In the genomic region with DNA sequence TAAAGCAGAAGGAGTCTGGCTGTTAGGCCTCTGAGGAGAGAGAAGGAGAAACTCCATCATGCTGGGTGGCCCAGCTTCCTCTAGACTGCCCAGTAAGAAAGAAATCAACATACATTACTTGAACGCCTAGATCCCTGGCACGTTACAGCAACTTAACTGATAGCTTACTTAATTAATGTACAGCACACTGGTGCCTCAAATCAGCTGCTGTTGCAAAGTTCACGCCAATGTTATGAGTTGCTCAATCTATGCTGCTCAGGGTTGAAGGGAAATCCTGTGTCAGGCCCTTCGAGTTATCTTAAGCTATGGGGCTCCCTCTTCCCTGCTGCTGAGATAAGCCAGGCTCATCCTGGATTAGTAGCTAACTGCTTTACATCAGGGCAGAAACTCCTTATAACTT, we compare ENCODE assay signal across 20 mouse cellular contexts. TPM values are rescaled to one million over a fixed set of nuclear protein-coding genes. Genes with fewer than 3 reads are reported as not detected.
DNase-seq lines count a peak whose midpoint lies in the region; ATAC-seq and TF ChIP-seq lines count a peak whose summit lies in the region.
"Had no signal": no experiment of that assay in that cellular context is flagged by ENCODE, and none has a peak within 500 bp of the region (broad histone marks: within the 10 kb centered on the region; RNA-seq: fewer than 3 reads in every experiment).

No protein-coding gene starts in this region.

- intact Hi-C loops in gastrocnemius, postnatal 36 days (cut with DNase I) = no loop called here

- H3K27ac ChIP-seq in heart, embryonic 11.5 days (ENCODE audit: low read depth, low read length) = peak overlapping the region; percentile 55
- peak overlapping the region; percentile 20; the same call in 1 of the 2 replicates for H3K27ac ChIP-seq in lung, embryonic 15.5 days
- no peak overlapping the region for H3K27ac ChIP-seq in lung, postnatal 0 days (ENCODE audit: low read length)
- H3K27ac ChIP-seq in liver, embryonic 15.5 days (replicated peaks) = no peak overlapping the region
- peak overlapping the region; percentile 45; the same call in 1 of the 2 replicates for H3K27ac ChIP-seq in stomach, postnatal 0 days (replicated peaks)
- H3K27ac ChIP-seq: embryonic facial prominence, embryonic 13.5 days; hindbrain, embryonic 15.5 days; limb, embryonic 13.5 days had no signal

- H3K9ac ChIP-seq in heart, embryonic 11.5 days (ENCODE audit: low read depth, low read length) = no peak overlapping the region
- H3K9ac ChIP-seq in lung, embryonic 15.5 days = no peak overlapping the region
- no peak overlapping the region for H3K9ac ChIP-seq in lung, postnatal 0 days (replicated peaks; ENCODE audit: low read depth)
- no peak overlapping the region for H3K9ac ChIP-seq in liver, embryonic 15.5 days
- no peak overlapping the region for H3K9ac ChIP-seq in stomach, postnatal 0 days (ENCODE audit: low read length)
- H3K9ac ChIP-seq: embryonic facial prominence, embryonic 13.5 days; forebrain, postnatal 0 days; hindbrain, embryonic 15.5 days; limb, embryonic 13.5 days had no signal

- no peak for TF ChIP-seq EP300 in lung, postnatal 0 days (IDR thresholded peaks at IDR 0.05)
- no peak for TF ChIP-seq EP300 in stomach, postnatal 0 days (optimal IDR thresholded peaks at IDR 0.05)

- H3K9me3 ChIP-seq in heart, embryonic 11.5 days (replicated peaks; ENCODE audit: control insufficient read depth, low read length) = no peaks in the 10 kb centered on the region
- no peaks in the 10 kb centered on the region for H3K9me3 ChIP-seq in lung, embryonic 15.5 days
- H3K9me3 ChIP-seq in lung, postnatal 0 days (ENCODE audit: low read length) = no peaks in the 10 kb centered on the region
- H3K9me3 ChIP-seq in liver, embryonic 15.5 days (replicated peaks) = no peaks in the 10 kb centered on the region
- no peaks in the 10 kb centered on the region for H3K9me3 ChIP-seq in stomach, postnatal 0 days (ENCODE audit: control insufficient read depth, low read length)
- H3K9me3 ChIP-seq: embryonic facial prominence, embryonic 13.5 days; hindbrain, embryonic 15.5 days; limb, embryonic 13.5 days had no signal

- H3K36me3 ChIP-seq in heart, embryonic 11.5 days (ENCODE audit: control insufficient read depth, insufficient read depth, low read length) = peaks cover 13% of the 10 kb centered on the region
- peaks cover 25% of the 10 kb centered on the region; the same call in 1 of the 2 replicates for H3K36me3 ChIP-seq in lung, embryonic 15.5 days
- 0 out of 2 replicates have a peak, but pooled peaks cover 7% of the 10 kb centered on the region for H3K36me3 ChIP-seq in lung, postnatal 0 days (ENCODE audit: insufficient read depth, low read length)
- H3K36me3 ChIP-seq in liver, embryonic 15.5 days (replicated peaks) = no peaks in the 10 kb centered on the region
- peaks cover 9% of the 10 kb centered on the region for H3K36me3 ChIP-seq in stomach, postnatal 0 days (ENCODE audit: control insufficient read depth, insufficient read depth, low read length)
- H3K36me3 ChIP-seq: hindbrain, embryonic 15.5 days had no signal

- peaks cover 22% of the 10 kb centered on the region for H3K4me1 ChIP-seq in heart, embryonic 11.5 days (ENCODE audit: control insufficient read depth, insufficient read depth, low read length)
- peaks cover 13% of the 10 kb centered on the region; the same call in 1 of the 2 replicates for H3K4me1 ChIP-seq in lung, embryonic 15.5 days
- no peaks in the 10 kb centered on the region for H3K4me1 ChIP-seq in lung, postnatal 0 days (ENCODE audit: insufficient read depth, low read depth, low read length)
- 0 out of 2 replicates have a peak, but pooled peaks cover 4% of the 10 kb centered on the region for H3K4me1 ChIP-seq in liver, embryonic 15.5 days (replicated peaks)
- no peaks in the 10 kb centered on the region for H3K4me1 ChIP-seq in stomach, postnatal 0 days (replicated peaks; ENCODE audit: control insufficient read depth, insufficient read depth)
- H3K4me1 ChIP-seq: hindbrain, embryonic 15.5 days had no signal

- H3K4me3 ChIP-seq in heart, embryonic 11.5 days (ENCODE audit: low read depth, low read length) = no peak overlapping the region
- H3K4me3 ChIP-seq in lung, embryonic 15.5 days = no peak overlapping the region
- H3K4me3 ChIP-seq in lung, postnatal 0 days (ENCODE audit: low read depth, low read length) = no peak overlapping the region
- H3K4me3 ChIP-seq in liver, embryonic 15.5 days (replicated peaks) = no peak overlapping the region
- H3K4me3 ChIP-seq in stomach, postnatal 0 days (ENCODE audit: low read depth, low read length) = no peak overlapping the region
- H3K4me3 ChIP-seq: embryonic facial prominence, embryonic 13.5 days; hindbrain, embryonic 15.5 days; limb, embryonic 13.5 days had no signal

- DNase-seq in heart, adult 18-20 months = no peak
- DNase-seq in lung, postnatal 0 days (ENCODE audit: low spot score) = no peak
- peak; percentile 12 for DNase-seq in stomach, postnatal 0 days (ENCODE audit: low spot score)
- no peak for DNase-seq in gastrocnemius, postnatal 36 days
- no peak for DNase-seq in urinary bladder, postnatal 4 days (ENCODE audit: low spot score in 2 of 2)
- DNase-seq: adrenal gland, postnatal 10 days; cerebellum, adult 11 months; forebrain, postnatal 0 days; kidney, adult 2 months; kidney, postnatal 25 days; layer of hippocampus, adult 9-11 months; lung, postnatal 10 days; right cerebral cortex, postnatal 25 days; thymus, adult 18-20 months had no signal

- 16% methylated on average over 4 of the region's 4 CpGs for WGBS in heart, embryonic 11.5 days (ENCODE audit: insufficient replicate concordance)
- WGBS in lung, embryonic 15.5 days = 31% methylated on average over 4 of the region's 4 CpGs
- 50% methylated on average over 4 of the region's 4 CpGs for WGBS in lung, postnatal 0 days
- 17% methylated on average over 4 of the region's 4 CpGs for WGBS in liver, embryonic 15.5 days (ENCODE audit: insufficient replicate concordance)
- 29% methylated on average over 4 of the region's 4 CpGs for WGBS in stomach, postnatal 0 days

- no peaks in the 10 kb centered on the region for H3K27me3 ChIP-seq in heart, embryonic 11.5 days (ENCODE audit: control insufficient read depth, insufficient read depth, low read length)
- no peaks in the 10 kb centered on the region for H3K27me3 ChIP-seq in lung, embryonic 15.5 days
- H3K27me3 ChIP-seq in lung, postnatal 0 days (replicated peaks; ENCODE audit: insufficient read depth, low read length) = no peaks in the 10 kb centered on the region
- H3K27me3 ChIP-seq in liver, embryonic 15.5 days = no peaks in the 10 kb centered on the region
- H3K27me3 ChIP-seq in stomach, postnatal 0 days (ENCODE audit: control insufficient read depth, insufficient read depth, low read length) = no peaks in the 10 kb centered on the region
- H3K27me3 ChIP-seq: embryonic facial prominence, embryonic 13.5 days; hindbrain, embryonic 15.5 days; limb, embryonic 13.5 days had no signal

- no peak for ATAC-seq in heart, embryonic 11.5 days (replicated peaks; ENCODE audit: insufficient number of reproducible peaks, low FRiP score, low TSS enrichment)
- ATAC-seq in lung, embryonic 15.5 days (ENCODE audit: borderline replicate concordance, extremely low read depth, low FRiP score, low TSS enrichment) = peak; percentile 65; the same call in 1 of the 2 replicates
- ATAC-seq in lung, postnatal 0 days = no peak
- ATAC-seq in liver, embryonic 15.5 days (ENCODE audit: insufficient read depth) = peak; percentile 47; the same call in 1 of the 2 replicates
- no peak; the same call in 1 of the 2 replicates for ATAC-seq in stomach, postnatal 0 days (ENCODE audit: low FRiP score, low TSS enrichment)
- ATAC-seq: forebrain, postnatal 0 days had no signal

- no peak overlapping the region for H3K4me2 ChIP-seq in heart, embryonic 11.5 days
- H3K4me2 ChIP-seq in lung, embryonic 15.5 days = no peak overlapping the region
- no peak overlapping the region for H3K4me2 ChIP-seq in lung, postnatal 0 days (replicated peaks; ENCODE audit: low read depth, low read length)
- H3K4me2 ChIP-seq in liver, embryonic 15.5 days = no peak overlapping the region
- no peak overlapping the region for H3K4me2 ChIP-seq in stomach, postnatal 0 days (replicated peaks; ENCODE audit: low read depth)
- H3K4me2 ChIP-seq: embryonic facial prominence, embryonic 13.5 days; hindbrain, embryonic 15.5 days; limb, embryonic 13.5 days had no signal

- TF ChIP-seq CTCF in lung, postnatal 0 days (IDR thresholded peaks at IDR 0.05) = no peak
- no peak for TF ChIP-seq CTCF in stomach, postnatal 0 days (IDR thresholded peaks at IDR 0.05; ENCODE audit: low read depth)

RNA-seq across cellular contexts. Expression of a gene that starts 47.5 kb away (rescaled TPM):
- polyA plus RNA-seq in heart, embryonic 11.5 days (2014; fragmentation: Nextera tagmentation; extraction: Ambion mirVana) = 60.0 and 65.2 TPM in 2 replicates
- 10 to 100 TPM; 22.5 to 23.3 TPM for total RNA-seq in heart, adult 18-20 months (2021)
- polyA plus RNA-seq in lung, embryonic 15.5 days (2015; fragmentation: Nextera tagmentation; extraction: Ambion mirVana) = 70.5 and 71.3 TPM in 2 replicates
- polyA plus RNA-seq in lung, postnatal 0 days (2015; fragmentation: Nextera tagmentation; extraction: Ambion mirVana) = 32.2 and 33.1 TPM in 2 replicates
- polyA plus RNA-seq in liver, embryonic 15.5 days (2015; fragmentation: Nextera tagmentation; extraction: Ambion mirVana) = 23.0 and 27.1 TPM in 2 replicates
- 58.2 and 63.1 TPM in 2 replicates for polyA plus RNA-seq in stomach, postnatal 0 days (2015; fragmentation: Nextera tagmentation; extraction: Ambion mirVana)
- total RNA-seq in gastrocnemius, postnatal 36 days (2021) = 10 to 100 TPM; 22.4 to 27.8 TPM

Comparison
In these comparisons a context has a peak if more than half of its experiments do, and no peak if none do; other contexts are left out.
1. ATAC-seq: peak in lung, embryonic 15.5 days (single experiment) and liver, embryonic 15.5 days (single experiment); none in heart, embryonic 11.5 days (single experiment), lung, postnatal 0 days (single experiment) and stomach, postnatal 0 days (single experiment).
2. H3K27ac ChIP-seq: peak in heart, embryonic 11.5 days (single experiment), lung, embryonic 15.5 days (single experiment) and stomach, postnatal 0 days (single experiment); none in lung, postnatal 0 days (single experiment) and liver, embryonic 15.5 days (single experiment).